Mouse (Mus musculus) stomach, postnatal 0 days (tissue): ENCODE measurements around the gene Ccl24. TPM values are rescaled to one million over a fixed set of nuclear protein-coding genes. Genes with fewer than 3 reads are reported as not detected.

Source experiments
- ATAC-seq: fragments of 200-750 bp; cut with Nextera tagmentation; 2 replicates; pipeline ENCODE4 v1.8.0; 2017; ENCODE audit not compliant: low FRiP score, low TSS enrichment
- DNase-seq: peaks from one replicate; pipeline ENCODE4 v3.0.0-alpha.2; 2016; ENCODE audit warnings: low spot score
- H3K27ac ChIP-seq: fragments of 300-500 bp; sonication (generic); replicated peaks from 2 replicates; pipeline ENCODE4 v1.5.1; 2014; ENCODE audit warnings: mild to moderate bottlenecking, control low read depth
- H3K27me3 ChIP-seq: fragments of 300-500 bp; sonication (generic); 2 replicates; pipeline ENCODE4 v1.6.1; 2014; ENCODE audit warnings: low read length; ENCODE audit not compliant: control insufficient read depth, insufficient read depth
- H3K36me3 ChIP-seq: fragments of 300-500 bp; sonication (generic); 2 replicates; pipeline ENCODE4 v1.6.1; 2014; ENCODE audit warnings: low read length, mixed read lengths; ENCODE audit not compliant: control insufficient read depth, insufficient read depth
- H3K4me1 ChIP-seq: fragments of 300-500 bp; sonication (generic); replicated peaks from 2 replicates; pipeline ENCODE4 v1.6.1; 2014; ENCODE audit warnings: antibody characterized with exemption; ENCODE audit not compliant: control insufficient read depth, insufficient read depth
- H3K4me2 ChIP-seq: fragments of 300-500 bp; sonication (generic); replicated peaks from 2 replicates; pipeline ENCODE4 v1.6.1; 2014; ENCODE audit warnings: low read depth, mild to moderate bottlenecking, control low read depth, moderate library complexity
- H3K4me3 ChIP-seq: fragments of 300-500 bp; sonication (generic); 2 replicates; pipeline ENCODE4 v1.5.1; 2014; ENCODE audit warnings: low read depth, low read length, control low read depth
- H3K9ac ChIP-seq: fragments of 300-500 bp; sonication (generic); 2 replicates; pipeline ENCODE4 v1.6.1; 2014; ENCODE audit warnings: mild to moderate bottlenecking, low read length, control low read depth, mixed read lengths
- H3K9me3 ChIP-seq: fragments of 300-500 bp; sonication (generic); 2 replicates; pipeline ENCODE4 v1.6.1; 2016; ENCODE audit warnings: low read length; ENCODE audit not compliant: control insufficient read depth
- CTCF ChIP-seq: IDR thresholded peaks from 2 replicates; pipeline ENCODE4 v1.5.1; 2016; ENCODE audit warnings: antibody characterized with exemption, low read depth, mild to moderate bottlenecking, moderate library complexity
- EP300 ChIP-seq: optimal IDR thresholded peaks from 2 replicates; pipeline ENCODE3; 2016; ENCODE audit warnings: antibody characterized with exemption
- WGBS: fragments of 180-500 bp; shearing (Covaris S2); extraction: QIAGEN DNeasy Blood & Tissue Kit; methylation state at CpG from one replicate; pipeline ENCODE4 v1.1.7; 2014; 5-methylcytosine and 5-hydroxymethylcytosine counted together
- polyA plus RNA-seq: library from polyadenylated mRNA; unstranded; fragments of >200 nt; fragmentation: Nextera tagmentation; extraction: Ambion mirVana; gene quantifications from 2 replicates; pipeline ENCODE4 v1.2.1, GENCODE M21; 2015

Ccl24 gene
- polyA plus RNA-seq, 1 experiment from 2014 or later, result 1.7 TPM

DNA sequence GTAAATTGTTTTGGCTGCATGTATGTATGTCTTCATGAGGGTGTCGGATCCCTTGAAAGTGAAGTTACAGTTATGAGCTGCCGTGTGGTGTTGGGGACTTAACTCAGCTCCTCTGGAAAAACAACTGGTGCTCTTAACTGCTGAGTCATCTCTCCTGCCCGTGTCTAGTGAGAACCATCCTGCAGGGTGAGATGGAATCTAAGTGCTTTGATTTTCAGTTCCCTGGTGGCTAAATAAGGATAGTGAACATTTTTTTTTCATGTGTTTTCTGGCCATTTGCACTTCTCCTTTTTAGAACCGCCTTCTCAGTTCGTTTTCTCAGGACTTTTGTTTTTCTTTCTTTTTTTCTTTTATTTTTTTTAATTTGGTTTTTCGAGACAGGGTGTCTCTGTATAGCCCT, 4.2 kb downstream of the Ccl24 start:
- Histone ChIP-seq H3K27ac (no peak overlapping the region), H3K9me3 (no peaks in the 10 kb centered on the region), H3K9ac (no peak overlapping the region), H3K36me3 (no peaks in the 10 kb centered on the region), H3K4me3 (no peak overlapping the region), H3K27me3 (no peaks in the 10 kb centered on the region), H3K4me1 (no peaks in the 10 kb centered on the region), H3K4me2 (no peak overlapping the region)
- DNase-seq (no peak), ATAC-seq (no peak)
- no peak for TF ChIP-seq CTCF
- WGBS, result 57% methylated on average over 6 of the region's 6 CpGs

DNA sequence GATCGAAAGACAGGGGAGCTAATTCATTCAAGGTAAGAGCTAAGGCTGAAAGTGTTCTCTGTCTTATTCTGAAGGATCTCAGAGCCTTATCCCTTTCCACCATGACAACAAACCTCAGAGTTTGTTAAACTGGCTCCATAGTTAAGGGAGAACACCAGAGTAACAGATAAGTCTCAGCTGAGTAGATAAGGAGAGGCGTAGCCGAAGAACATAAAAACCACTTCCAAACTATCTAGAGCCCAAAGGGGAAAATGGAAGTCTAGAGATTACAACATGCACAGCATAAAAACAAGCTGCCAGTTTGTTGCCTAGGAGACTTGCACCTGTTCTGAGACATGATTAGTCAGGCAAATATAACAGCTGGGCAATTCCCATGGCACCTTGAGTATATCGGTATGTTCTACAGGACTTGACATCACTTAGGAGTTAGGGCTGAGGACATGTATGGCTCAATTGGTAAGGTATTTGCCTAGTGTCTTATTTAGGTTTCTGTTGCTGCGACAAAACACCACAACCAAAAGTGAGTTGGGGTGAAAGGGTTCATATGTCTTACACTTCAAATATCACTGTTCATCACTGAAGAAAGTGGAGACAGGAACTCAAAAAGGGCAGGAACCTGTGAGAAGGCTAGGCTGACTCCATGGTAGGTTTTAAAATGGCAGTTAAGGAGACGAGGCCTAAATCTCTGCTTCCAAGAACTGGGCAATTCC, 5.1 kb downstream of the Ccl24 start:
- Histone ChIP-seq H3K27ac (no peak overlapping the region), H3K36me3 (no peaks in the 10 kb centered on the region), H3K9me3 (no peaks in the 10 kb centered on the region), H3K27me3 (no peaks in the 10 kb centered on the region), H3K4me1 (no peaks in the 10 kb centered on the region), H3K9ac (no peak overlapping the region), H3K4me3 (no peak overlapping the region), H3K4me2 (no peak overlapping the region)
- 86% methylated on average over 6 of the region's 6 CpGs for WGBS
- TF ChIP-seq EP300, result no peak
- TF ChIP-seq CTCF, result no peak
- ATAC-seq (no peak), DNase-seq (no peak)

- WGBS, result 82% methylated on average over 3 of the region's 3 CpGs
- H3K4me1 ChIP-seq, result no peaks in the 10 kb centered on the region
- H3K36me3 ChIP-seq, result no peaks in the 10 kb centered on the region
- ATAC-seq (no peak), DNase-seq (no peak)
- no peak within 1 kb of the TSS for H3K27ac ChIP-seq
- no peak within 1 kb of the TSS for H3K4me2 ChIP-seq
- no peak within 1 kb of the TSS for H3K4me3 ChIP-seq
- TF ChIP-seq CTCF, result no peak
- no peak for TF ChIP-seq EP300
- no peaks in the 10 kb centered on the region for H3K9me3 ChIP-seq
- no peak within 1 kb of the TSS for H3K9ac ChIP-seq
- H3K27me3 ChIP-seq, result no peaks in the 10 kb centered on the region
These were observed 9.4 kb downstream of the Ccl24 start, which contains the start of gene Ccl26 for GRCm38 (mm10) chr5:135563469-135563868. Ccl26 (minus strand) TSS chr5:135563569.

- H3K4me3 ChIP-seq, result no peak overlapping the region
- 57% methylated on average over 3 of the region's 3 CpGs for WGBS
- H3K9ac ChIP-seq, result no peak overlapping the region
- ATAC-seq (no peak), DNase-seq (no peak)
- no peaks in the 10 kb centered on the region for H3K4me1 ChIP-seq
- H3K27me3 ChIP-seq, result no peaks in the 10 kb centered on the region
- H3K36me3 ChIP-seq, result no peaks in the 10 kb centered on the region
- TF ChIP-seq CTCF, result no peak
- no peak overlapping the region for H3K27ac ChIP-seq
- no peak overlapping the region for H3K4me2 ChIP-seq
- H3K9me3 ChIP-seq, result no peaks in the 10 kb centered on the region
These were observed 15.2 kb downstream of the Ccl24 start for GRCm38 (mm10) chr5:135557671-135558070.

- WGBS, result 34% methylated on average over 4 of the region's 4 CpGs
- ATAC-seq, result no peak; the same call in 1 of the 2 replicates
These were observed 15.8 kb downstream of the Ccl24 start for GRCm38 (mm10) chr5:135557051-135557450.

DNA sequence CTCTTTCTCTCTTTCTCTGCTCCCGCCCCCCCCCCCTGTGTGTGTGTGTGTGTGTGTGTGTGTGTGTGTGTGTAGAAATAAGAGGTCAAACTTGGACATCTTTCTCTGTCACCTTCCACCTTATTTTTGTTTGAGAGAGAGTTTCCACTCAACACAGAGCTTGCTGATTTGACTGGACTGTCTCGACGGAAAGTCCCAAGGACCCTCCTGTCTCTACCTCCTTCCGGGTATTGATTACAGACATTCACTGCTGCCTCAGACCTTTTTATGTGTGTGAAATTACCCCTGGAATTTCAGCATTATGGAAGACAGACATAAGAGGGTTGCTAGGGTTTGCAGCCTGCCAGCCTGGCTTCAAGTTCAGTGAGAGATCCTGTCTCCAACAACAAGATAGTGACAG, 16.6 kb downstream of the Ccl24 start:
- DNase-seq, result no peak
- Histone ChIP-seq H3K4me1 (no peaks in the 10 kb centered on the region), H3K36me3 (no peaks in the 10 kb centered on the region), H3K4me3 (no peak overlapping the region), H3K27ac (no peak overlapping the region), H3K9ac (no peak overlapping the region), H3K4me2 (no peak overlapping the region), H3K9me3 (no peaks in the 10 kb centered on the region), H3K27me3 (no peaks in the 10 kb centered on the region)
- WGBS, result 81% methylated on average over 3 of the region's 4 CpGs
- no peak for ATAC-seq
- no peak for TF ChIP-seq CTCF
- no peak for TF ChIP-seq EP300

More at GRCm38 (mm10) chr5:135557051-135557450, 15.8 kb downstream of the Ccl24 start:
- TF ChIP-seq EP300 (no peak), CTCF (no peak)
- H3K27ac ChIP-seq, result no peak overlapping the region
- H3K4me3 ChIP-seq, result no peak overlapping the region
- H3K36me3 ChIP-seq, result no peaks in the 10 kb centered on the region
- no peak overlapping the region for H3K9ac ChIP-seq
- H3K9me3 ChIP-seq, result no peaks in the 10 kb centered on the region
- no peaks in the 10 kb centered on the region for H3K27me3 ChIP-seq
- no peak overlapping the region for H3K4me2 ChIP-seq
- H3K4me1 ChIP-seq, result no peaks in the 10 kb centered on the region
- DNase-seq, result no peak
